Mouse (Mus musculus): ENCODE results near the gene Tnni2.

- no peak for TF ChIP-seq CTCF (IDR thresholded peaks at IDR 0.05; ENCODE audit: borderline replicate concordance, insufficient read depth, low read length)
- no peak for TF ChIP-seq POLR2A (IDR thresholded peaks at IDR 0.05; ENCODE audit: low read depth, low read length)
Measured at GRCm38 (mm10) chr7:142442081-142442907, 686 bp downstream of the Tnni2 start.

Measured in embryonic fibroblast, embryonic 13.5 days (primary cell).